Mouse (Mus musculus) liver, embryonic 11.5 days (tissue): Measurements from ENCODE around the gene Fgd3. TPM values are rescaled to one million over a fixed set of nuclear protein-coding genes. Genes with fewer than 3 reads are reported as not detected.

ENCODE experiments used
- ATAC-seq: fragments of 200-750 bp; cut with Nextera tagmentation; replicated peaks from 2 replicates; pipeline ENCODE4 v1.8.0; 2017; ENCODE audit warnings: moderate number of reproducible peaks, mild to moderate bottlenecking, moderate TSS enrichment, moderate library complexity; ENCODE audit not compliant: low FRiP score
- DNase-seq: peaks from one replicate; pipeline ENCODE4 v3.0.0-alpha.2; 2017; ENCODE audit warnings: low spot score
- H3K27ac ChIP-seq: fragments of 300-500 bp; sonication (generic); 2 replicates; pipeline ENCODE4 v1.5.1; 2014; ENCODE audit warnings: mild to moderate bottlenecking, low read depth, low read length, control low read depth
- H3K27me3 ChIP-seq: fragments of 300-500 bp; sonication (generic); replicated peaks from 2 replicates; pipeline ENCODE4 v1.6.1; 2014; ENCODE audit warnings: low read length, mixed read lengths; ENCODE audit not compliant: control insufficient read depth, insufficient read depth
- H3K36me3 ChIP-seq: fragments of 300-500 bp; sonication (generic); 2 replicates; pipeline ENCODE4 v1.6.1; 2014; ENCODE audit warnings: mild to moderate bottlenecking, low read length, moderate library complexity, mixed read lengths; ENCODE audit not compliant: control insufficient read depth, insufficient read depth
- H3K4me1 ChIP-seq: fragments of 300-500 bp; sonication (generic); replicated peaks from 2 replicates; pipeline ENCODE4 v1.6.1; 2014; ENCODE audit warnings: low read length, mixed read lengths; ENCODE audit not compliant: control insufficient read depth, insufficient read depth
- H3K4me2 ChIP-seq: fragments of 300-500 bp; sonication (generic); 2 replicates; pipeline ENCODE4 v1.6.1; 2014; ENCODE audit warnings: mild to moderate bottlenecking, control low read depth, moderate library complexity
- H3K4me3 ChIP-seq: fragments of 300-500 bp; sonication (generic); 2 replicates; pipeline ENCODE4 v1.5.1; 2014; ENCODE audit warnings: low read depth, low read length, control low read depth
- H3K9ac ChIP-seq: fragments of 300-500 bp; sonication (generic); 2 replicates; pipeline ENCODE4 v1.6.1; 2014; ENCODE audit warnings: low read depth, low read length, control low read depth
- H3K9me3 ChIP-seq: fragments of 300-500 bp; sonication (generic); 2 replicates; pipeline ENCODE4 v1.6.1; 2016; ENCODE audit warnings: low read length, inconsistent platforms, mixed read lengths; ENCODE audit not compliant: control insufficient read depth
- WGBS: fragments of 180-500 bp; shearing (Covaris S2); extraction: QIAGEN DNeasy Blood & Tissue Kit; methylation state at CpG from one replicate; pipeline ENCODE4 v1.1.7; 2014; 5-methylcytosine and 5-hydroxymethylcytosine counted together
- polyA plus RNA-seq: library from polyadenylated mRNA; unstranded; fragments of >200 nt; fragmentation: Nextera tagmentation; extraction: Ambion mirVana; gene quantifications from 2 replicates; pipeline ENCODE4 v1.2.1, GENCODE M21; 2014

Gene Fgd3
- polyA plus RNA-seq, 1 experiment from 2014 or later = 0.92 TPM

DNA sequence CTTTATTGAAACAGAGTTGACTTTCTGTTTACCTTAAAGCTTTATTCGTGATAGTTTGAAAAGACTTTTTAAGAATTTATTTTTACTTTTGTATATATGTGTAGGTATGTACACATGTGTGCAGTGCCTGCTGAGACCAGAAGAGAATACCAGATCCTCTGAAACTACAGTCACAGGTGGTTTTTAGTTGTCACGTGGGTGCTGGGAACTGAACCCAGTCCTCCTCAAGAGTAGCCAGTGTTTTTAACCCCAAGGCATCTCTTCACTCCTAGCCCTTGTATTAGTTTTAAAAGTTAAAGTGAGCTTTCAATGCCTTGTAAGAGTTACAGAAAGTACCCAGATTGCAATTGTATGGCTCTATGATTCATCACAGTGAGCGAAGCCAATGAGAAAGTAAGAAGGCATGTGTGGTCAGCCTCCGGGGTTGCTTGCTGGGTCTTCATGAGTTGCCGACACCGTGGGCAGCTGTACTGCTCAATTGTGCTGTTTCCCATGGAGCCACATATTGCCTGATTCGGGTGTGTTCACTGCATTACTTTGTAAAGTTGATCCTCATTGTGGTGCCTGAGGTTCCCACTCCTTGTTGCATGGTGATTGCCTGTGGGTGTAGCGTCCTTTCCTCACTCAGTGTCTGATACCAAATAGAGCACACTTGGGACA, 37.4 kb upstream of the Fgd3 start:
- no peak for DNase-seq
- WGBS = 92% methylated on average over 8 of the region's 8 CpGs
- H3K27me3 ChIP-seq = no peaks in the 10 kb centered on the region
- no peak overlapping the region for H3K4me3 ChIP-seq
- H3K4me2 ChIP-seq = no peak overlapping the region
- peaks cover 6% of the 10 kb centered on the region; the same call in 1 of the 2 replicates for H3K36me3 ChIP-seq
- H3K9me3 ChIP-seq = no peaks in the 10 kb centered on the region
- no peak overlapping the region for H3K9ac ChIP-seq
- peaks cover 37% of the 10 kb centered on the region for H3K4me1 ChIP-seq
- no peak overlapping the region for H3K27ac ChIP-seq
- ATAC-seq = no peak

DNA sequence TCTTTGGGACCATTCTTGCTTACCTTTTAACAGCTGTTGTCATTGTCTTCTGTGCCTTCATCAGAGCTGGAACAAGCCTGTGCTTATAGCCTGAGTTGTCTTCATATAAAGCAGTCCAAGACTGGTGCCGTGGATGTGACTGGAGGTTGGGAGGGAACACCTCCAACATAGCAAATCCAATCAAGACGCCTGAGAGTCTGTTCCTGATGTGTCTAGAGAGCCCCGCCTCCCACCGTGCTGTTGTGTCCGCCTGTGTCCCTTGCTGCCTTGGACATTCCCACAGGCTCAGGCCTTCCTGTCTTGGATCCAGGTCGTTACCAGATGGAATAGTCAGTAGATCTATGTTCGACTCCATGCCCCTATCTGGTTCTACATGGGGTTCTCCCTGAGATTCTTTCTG, 36.0 kb upstream of the Fgd3 start:
- Histone ChIP-seq H3K36me3 (peaks cover 6% of the 10 kb centered on the region; the same call in 1 of the 2 replicates), H3K4me2 (no peak overlapping the region), H3K27me3 (no peaks in the 10 kb centered on the region), H3K4me3 (no peak overlapping the region), H3K4me1 (peaks cover 33% of the 10 kb centered on the region), H3K9me3 (no peaks in the 10 kb centered on the region), H3K9ac (no peak overlapping the region), H3K27ac (no peak overlapping the region)
- DNase-seq (no peak), ATAC-seq (no peak)
- WGBS = 85% methylated on average over 7 of the region's 7 CpGs

DNA sequence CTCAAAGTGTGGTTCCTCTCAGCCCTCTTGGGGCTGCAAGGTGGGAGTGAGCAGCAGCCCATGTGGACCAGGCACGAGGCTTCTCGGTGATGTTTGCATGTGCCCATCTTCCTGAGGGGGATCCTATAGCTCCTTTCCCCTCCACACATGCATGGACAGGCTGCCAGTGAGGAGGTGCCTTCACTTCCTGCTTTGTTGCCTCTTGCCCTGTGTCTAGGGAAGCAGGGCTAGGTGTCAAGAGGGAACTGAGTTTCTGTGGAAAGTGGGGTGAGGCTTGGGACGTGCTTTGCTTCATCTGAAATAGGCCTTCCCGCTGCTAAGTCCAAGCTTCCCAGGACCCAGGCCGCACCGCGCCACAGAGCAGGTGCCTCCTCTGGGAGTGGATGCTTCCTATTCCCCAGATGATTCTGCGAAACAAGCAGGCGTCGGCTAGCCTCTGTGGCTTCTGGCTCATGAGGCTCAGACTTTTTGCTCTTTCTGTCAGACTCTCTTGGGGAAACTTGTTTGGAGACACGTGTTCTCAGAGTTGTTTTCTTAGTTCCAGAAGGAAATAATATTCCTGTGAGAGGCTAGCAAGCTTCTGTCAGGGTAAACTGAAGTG, 35.5 kb upstream of the Fgd3 start:
- H3K4me1 ChIP-seq = peaks cover 28% of the 10 kb centered on the region

DNA sequence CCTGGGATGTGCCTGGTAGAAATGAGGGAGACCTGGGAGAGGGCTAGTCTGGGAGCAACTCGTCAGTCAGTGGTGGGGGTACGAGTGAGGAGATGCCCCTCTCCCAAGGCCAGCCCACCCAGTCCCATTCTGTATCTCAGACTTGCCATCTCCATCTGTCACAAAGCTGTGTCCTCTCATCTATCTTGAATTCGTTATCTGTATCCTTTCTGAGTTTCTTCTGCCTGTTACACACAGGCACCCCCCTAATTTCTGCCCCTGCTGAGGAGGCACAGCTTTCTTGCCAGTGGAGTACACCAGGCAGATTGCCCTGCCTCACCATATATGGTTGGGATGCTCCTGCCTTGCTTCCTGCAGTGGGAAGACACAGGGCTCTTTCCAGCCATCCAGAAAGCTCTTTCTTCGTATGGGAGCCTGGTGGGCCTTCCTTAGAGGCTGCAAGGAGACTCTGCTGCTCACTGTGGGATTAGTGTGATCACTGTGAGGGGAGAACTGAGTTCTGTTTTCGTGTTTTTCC, 33.9 kb upstream of the Fgd3 start:
- WGBS = 72% methylated on average over 5 of the region's 5 CpGs
- Histone ChIP-seq H3K4me2 (no peak overlapping the region), H3K4me1 (peaks cover 32% of the 10 kb centered on the region), H3K4me3 (no peak overlapping the region), H3K27ac (no peak overlapping the region), H3K9ac (no peak overlapping the region), H3K27me3 (no peaks in the 10 kb centered on the region), H3K9me3 (no peaks in the 10 kb centered on the region), H3K36me3 (peaks cover 6% of the 10 kb centered on the region; the same call in 1 of the 2 replicates)
- DNase-seq = no peak
- ATAC-seq = no peak

More for the DNA sequence above, 35.5 kb upstream of the Fgd3 start:
- no peak overlapping the region; the same call in 1 of the 2 replicates for H3K27ac ChIP-seq
- H3K36me3 ChIP-seq = peaks cover 6% of the 10 kb centered on the region; the same call in 1 of the 2 replicates
- no peak overlapping the region for H3K4me3 ChIP-seq
- no peak overlapping the region for H3K9ac ChIP-seq
- ATAC-seq = no peak
- no peak for DNase-seq
- H3K4me2 ChIP-seq = no peak overlapping the region
- no peaks in the 10 kb centered on the region for H3K27me3 ChIP-seq
- 87% methylated on average over 11 of the region's 11 CpGs for WGBS
- no peaks in the 10 kb centered on the region for H3K9me3 ChIP-seq

DNA sequence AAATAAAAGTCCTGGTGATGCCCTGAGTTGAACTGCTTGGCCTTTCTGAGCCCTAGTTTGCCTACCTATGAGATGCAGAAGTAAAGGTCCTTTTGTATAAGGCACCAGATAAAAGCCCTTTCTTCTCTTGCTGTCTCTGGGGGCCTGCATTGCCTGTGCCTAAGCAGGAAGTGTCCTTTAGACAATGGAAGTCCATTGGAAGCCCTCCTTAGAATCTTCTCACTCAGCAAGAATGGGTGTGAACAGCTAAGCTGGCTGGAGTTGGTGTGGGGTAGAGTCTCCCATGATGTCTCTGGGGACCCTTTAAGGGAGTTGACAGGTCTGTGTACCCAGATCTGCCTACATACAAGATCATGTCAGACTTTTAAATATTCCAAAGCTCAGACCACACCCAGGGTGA, 33.3 kb upstream of the Fgd3 start:
- Histone ChIP-seq H3K9me3 (no peaks in the 10 kb centered on the region), H3K4me3 (no peak overlapping the region), H3K27ac (no peak overlapping the region), H3K4me2 (no peak overlapping the region), H3K27me3 (no peaks in the 10 kb centered on the region), H3K4me1 (peaks cover 27% of the 10 kb centered on the region), H3K9ac (no peak overlapping the region), H3K36me3 (peaks cover 6% of the 10 kb centered on the region; the same call in 1 of the 2 replicates)
- ATAC-seq = no peak
- no peak for DNase-seq

DNA sequence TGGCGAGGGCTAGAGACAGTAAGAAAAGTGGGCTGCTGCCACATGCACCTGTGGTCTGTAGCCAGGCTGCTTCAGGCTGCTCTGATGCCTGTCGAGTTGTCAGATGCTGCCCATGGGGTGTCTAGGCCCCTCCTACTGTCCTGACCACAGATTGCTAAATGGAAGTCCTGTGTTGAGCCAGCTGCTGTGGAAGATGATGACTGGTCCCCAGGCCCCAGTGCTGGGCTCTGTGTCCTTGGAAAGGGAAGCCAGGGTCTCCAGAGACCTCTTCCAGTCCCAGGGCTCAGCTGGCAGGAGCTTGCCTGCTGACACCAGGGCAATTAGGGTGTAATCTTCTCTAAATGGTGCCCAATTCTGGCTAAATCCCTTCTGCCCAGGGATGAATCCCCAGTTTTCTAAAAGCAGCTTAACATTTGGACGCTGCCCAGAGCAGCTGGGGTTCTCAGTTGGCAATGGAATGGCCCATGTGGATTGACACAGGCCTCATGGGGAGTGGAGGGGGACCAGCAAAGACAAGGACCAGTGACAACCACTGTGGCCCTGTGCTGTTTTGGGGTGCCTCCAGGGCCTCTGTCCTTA, 32.6 kb upstream of the Fgd3 start:
- 58% methylated on average over 3 of the region's 3 CpGs for WGBS
- DNase-seq (no peak), ATAC-seq (no peak)
- no peak overlapping the region for H3K9ac ChIP-seq
- H3K4me1 ChIP-seq = peaks cover 27% of the 10 kb centered on the region
- no peak overlapping the region for H3K4me3 ChIP-seq
- H3K27me3 ChIP-seq = no peaks in the 10 kb centered on the region
- H3K4me2 ChIP-seq = no peak overlapping the region
- peaks cover 6% of the 10 kb centered on the region; the same call in 1 of the 2 replicates for H3K36me3 ChIP-seq
- H3K9me3 ChIP-seq = no peaks in the 10 kb centered on the region
- H3K27ac ChIP-seq = no peak overlapping the region

DNA sequence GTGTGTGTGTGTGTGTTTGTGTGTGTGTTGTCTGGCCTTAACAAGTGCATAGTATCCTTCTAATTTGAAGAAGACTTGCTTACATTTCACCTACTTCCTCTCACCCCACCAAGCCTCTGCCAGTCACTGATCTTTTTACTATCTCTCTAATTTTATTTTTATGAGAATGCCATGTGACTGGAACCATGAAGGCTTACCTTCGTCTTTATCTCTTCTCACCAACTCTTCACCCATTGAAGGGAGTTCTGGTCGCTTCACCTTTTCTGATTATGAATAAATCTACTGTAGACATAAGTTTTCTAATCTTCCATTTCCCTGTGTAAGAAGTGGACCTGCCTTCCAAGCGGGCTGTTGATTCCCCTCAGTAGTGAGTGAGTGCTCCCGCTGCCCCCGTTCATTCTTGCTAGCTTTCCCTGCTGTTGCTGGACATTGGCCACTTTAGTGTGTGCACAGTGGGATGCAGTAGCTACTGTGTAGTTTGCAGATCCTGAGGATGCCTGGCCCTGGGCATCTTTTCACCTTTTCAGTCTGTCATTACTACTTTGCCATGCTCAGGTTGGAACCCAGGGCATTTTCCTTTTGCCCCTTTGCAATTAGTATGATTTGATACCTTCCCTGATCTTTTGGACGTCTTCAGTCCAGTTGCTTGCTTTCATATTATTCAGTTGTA, 29.9 kb upstream of the Fgd3 start:
- 0 out of 2 replicates have a peak overlapping the region, but pooled peaks have one; percentile 10 for H3K27ac ChIP-seq
- no peaks in the 10 kb centered on the region; the same call in 1 of the 2 replicates for H3K36me3 ChIP-seq
- ATAC-seq = 0 out of 2 replicates have a peak, but pooled peaks have one; percentile 18
- 71% methylated on average over 6 of the region's 6 CpGs for WGBS
- no peak overlapping the region for H3K4me3 ChIP-seq
- no peaks in the 10 kb centered on the region for H3K9me3 ChIP-seq
- no peaks in the 10 kb centered on the region for H3K27me3 ChIP-seq
- no peak overlapping the region for H3K9ac ChIP-seq
- H3K4me1 ChIP-seq = peaks cover 36% of the 10 kb centered on the region
- H3K4me2 ChIP-seq = no peak overlapping the region
- DNase-seq = no peak

DNA sequence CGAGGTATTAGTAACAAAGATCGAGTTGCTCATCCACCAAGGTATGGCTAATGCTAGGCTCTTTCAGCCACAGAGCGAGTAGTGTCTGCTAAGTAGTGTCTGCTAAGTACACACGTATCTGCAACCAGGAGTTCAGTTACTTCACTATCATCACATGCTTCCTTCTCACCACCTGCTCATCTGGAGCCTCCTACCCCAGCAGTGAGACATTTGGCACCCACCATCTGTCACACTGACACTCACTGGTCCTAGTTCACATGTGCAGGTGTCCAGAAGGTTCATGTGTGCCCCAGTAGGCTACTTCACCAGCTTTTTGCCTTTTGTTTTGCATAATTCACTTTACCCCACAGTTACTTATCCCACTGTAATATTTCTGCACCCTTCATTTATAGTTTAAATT, 29.2 kb upstream of the Fgd3 start:
- 0 out of 2 replicates have a peak overlapping the region, but pooled peaks have one; percentile 10 for H3K27ac ChIP-seq
- no peaks in the 10 kb centered on the region for H3K27me3 ChIP-seq
- H3K4me2 ChIP-seq = no peak overlapping the region
- H3K9ac ChIP-seq = no peak overlapping the region
- no peak overlapping the region for H3K4me3 ChIP-seq
- H3K9me3 ChIP-seq = no peaks in the 10 kb centered on the region
- H3K36me3 ChIP-seq = no peaks in the 10 kb centered on the region; the same call in 1 of the 2 replicates
- H3K4me1 ChIP-seq = peaks cover 42% of the 10 kb centered on the region
- WGBS = 75% methylated on average over 4 of the region's 4 CpGs
- DNase-seq (no peak), ATAC-seq (no peak)
